Mouse (Mus musculus) testis, adult 2 months (tissue): ENCODE data around the gene Heg1.

Source experiments
- CTCF ChIP-seq: fragments of 200-500 bp; IDR thresholded peaks from 2 replicates; pipeline ENCODE4 v1.5.1; 2012; ENCODE audit warnings: low read depth, mild to moderate bottlenecking, inconsistent platforms, low read length, moderate library complexity; ENCODE audit not compliant: control insufficient read depth, insufficient read depth, insufficient replicate concordance
- POLR2A ChIP-seq: fragments of 200-500 bp; IDR thresholded peaks from 2 replicates; pipeline ENCODE4 v1.6.1; 2012; ENCODE audit warnings: low read depth, mild to moderate bottlenecking, inconsistent platforms, low read length, moderate library complexity; ENCODE audit not compliant: control insufficient read depth

DNA sequence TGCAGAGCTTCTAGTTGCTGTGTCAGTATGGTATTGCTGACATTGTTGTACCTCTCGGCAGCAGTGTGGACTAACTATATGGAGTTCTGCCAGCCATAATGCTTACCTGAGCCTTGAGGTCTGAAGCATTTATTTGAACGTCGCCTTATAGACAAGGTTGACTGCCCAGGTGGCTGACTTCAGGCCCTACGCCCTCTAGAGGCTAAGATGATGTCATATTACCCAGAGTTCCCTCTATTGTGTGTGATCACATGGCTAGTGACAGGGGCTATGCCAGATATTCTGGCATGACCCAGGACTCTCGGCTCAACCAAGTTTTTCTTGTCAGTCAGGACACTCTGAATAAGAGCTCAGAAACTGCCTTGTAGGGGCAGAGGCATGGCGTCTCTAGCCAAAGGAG lies 52.6 kb downstream of the Heg1 start:
- TF ChIP-seq POLR2A (no peak), CTCF (no peak)
